Mouse (Mus musculus) spleen, adult 12 weeks (tissue): ENCODE measurements around the gene Wdr41.
A peak's percentile ranks its signal among the peaks of the same experiment; 100 is the strongest.

ENCODE experiments used
- DNase-seq: peaks from one replicate; pipeline ENCODE4 v3.0.0; 2022; ENCODE audit warnings: low spot score

Wdr41 gene

GRCm38 (mm10) chr13:94976219-94977186 lies at the start of gene Wdr41:
Gene Wdr41, plus strand, starts transcription at chr13:94976344.
- peak; percentile 85 for DNase-seq

GRCm38 (mm10) chr13:94928086-94928485 lies 48.1 kb upstream of the Wdr41 start:
- no peak for DNase-seq

GRCm38 (mm10) chr13:94938418-94938817 lies 37.7 kb upstream of the Wdr41 start:
- no peak for DNase-seq

- DNase-seq: no peak
These were observed 36.0 kb upstream of the Wdr41 start for GRCm38 (mm10) chr13:94940104-94940503.

- no peak for DNase-seq
These were observed 34.9 kb upstream of the Wdr41 start for GRCm38 (mm10) chr13:94941230-94941629.

GRCm38 (mm10) chr13:94955941-94956340 lies 20.2 kb upstream of the Wdr41 start:
- no peak for DNase-seq

GRCm38 (mm10) chr13:94957965-94958364 lies 18.2 kb upstream of the Wdr41 start:
- DNase-seq: no peak

GRCm38 (mm10) chr13:94969992-94970553 lies 6.1 kb upstream of the Wdr41 start:
- no peak for DNase-seq

GRCm38 (mm10) chr13:94975828-94976218 lies 321 bp upstream of the Wdr41 start:
- DNase-seq: no peak

GRCm38 (mm10) chr13:94979081-94979480 lies 2.9 kb downstream of the Wdr41 start:
- no peak for DNase-seq

GRCm38 (mm10) chr13:94990516-94990915 lies 14.4 kb downstream of the Wdr41 start:
- no peak for DNase-seq

- DNase-seq: no peak
These were observed 31.1 kb downstream of the Wdr41 start for GRCm38 (mm10) chr13:95007281-95007680.

GRCm38 (mm10) chr13:95009261-95009660 lies 33.1 kb downstream of the Wdr41 start:
- no peak for DNase-seq

- no peak for DNase-seq
These were observed 35.6 kb downstream of the Wdr41 start for GRCm38 (mm10) chr13:95011546-95012257.

- DNase-seq: no peak
These were observed 41.1 kb downstream of the Wdr41 start for GRCm38 (mm10) chr13:95017278-95017677.

- DNase-seq: no peak
These were observed 41.8 kb downstream of the Wdr41 start for GRCm38 (mm10) chr13:95017916-95018315.

GRCm38 (mm10) chr13:95019345-95019744 lies 43.2 kb downstream of the Wdr41 start:
- no peak for DNase-seq

- no peak for DNase-seq
These were observed 44.1 kb downstream of the Wdr41 start for GRCm38 (mm10) chr13:95020216-95020615.

- DNase-seq: no peak
These were observed 54.7 kb downstream of the Wdr41 start for GRCm38 (mm10) chr13:95030828-95031227.

GRCm38 (mm10) chr13:95032127-95032831 lies 56.1 kb downstream of the Wdr41 start:
- no peak for DNase-seq

GRCm38 (mm10) chr13:95032973-95033372 lies 56.8 kb downstream of the Wdr41 start:
- DNase-seq: no peak

- DNase-seq: no peak
These were observed 58.0 kb downstream of the Wdr41 start for GRCm38 (mm10) chr13:95034094-95034493.
